Mouse (Mus musculus) limb, embryonic 14.5 days (tissue): Measurements from ENCODE around the gene Gm6268. TPM values are rescaled to one million over a fixed set of nuclear protein-coding genes. Genes with fewer than 3 reads are reported as not detected.

ENCODE experiments used
- ATAC-seq: fragments of 200-750 bp; cut with Nextera tagmentation; 2 replicates; pipeline ENCODE4 v1.8.0; 2017; ENCODE audit warnings: low read depth, moderate number of reproducible peaks, moderate TSS enrichment; ENCODE audit not compliant: low FRiP score
- DNase-seq: peaks from one replicate; pipeline ENCODE4 v3.0.0-alpha.2; 2015; ENCODE audit warnings: low spot score
- H3K27ac ChIP-seq: fragments of 300-500 bp; sonication (generic); replicated peaks from 2 replicates; pipeline ENCODE4 v1.5.1; 2014; ENCODE audit warnings: low read depth, mild to moderate bottlenecking, low read length, moderate library complexity, mixed read lengths
- H3K27me3 ChIP-seq: fragments of 300-500 bp; sonication (generic); 2 replicates; pipeline ENCODE4 v1.6.1; 2014; ENCODE audit warnings: low read length, mixed read lengths; ENCODE audit not compliant: control insufficient read depth, insufficient read depth
- H3K36me3 ChIP-seq: fragments of 300-500 bp; sonication (generic); 2 replicates; pipeline ENCODE4 v1.6.1; 2014; ENCODE audit warnings: mild to moderate bottlenecking, low read length, moderate library complexity, mixed read lengths; ENCODE audit not compliant: control insufficient read depth, insufficient read depth
- H3K4me1 ChIP-seq: fragments of 300-500 bp; sonication (generic); 2 replicates; pipeline ENCODE4 v1.6.1; 2014; ENCODE audit warnings: antibody characterized with exemption, low read length, mixed read lengths; ENCODE audit not compliant: control insufficient read depth, insufficient read depth
- H3K4me2 ChIP-seq: fragments of 300-500 bp; sonication (generic); replicated peaks from 2 replicates; pipeline ENCODE4 v1.6.1; 2014; ENCODE audit warnings: low read depth, mild to moderate bottlenecking, low read length, moderate library complexity; ENCODE audit not compliant: severe bottlenecking
- H3K4me3 ChIP-seq: fragments of 300-500 bp; sonication (generic); replicated peaks from 2 replicates; pipeline ENCODE4 v1.5.1; 2014; ENCODE audit warnings: low read length
- H3K9ac ChIP-seq: fragments of 300-500 bp; sonication (generic); 2 replicates; pipeline ENCODE4 v1.6.1; 2014; ENCODE audit warnings: mild to moderate bottlenecking, low read depth, low read length, moderate library complexity; ENCODE audit not compliant: severe bottlenecking
- H3K9me3 ChIP-seq: fragments of 300-500 bp; sonication (generic); 2 replicates; pipeline ENCODE4 v1.6.1; 2016; ENCODE audit warnings: low read length; ENCODE audit not compliant: control insufficient read depth
- POLR2A ChIP-seq: fragments of 200-500 bp; IDR thresholded peaks from 2 replicates; pipeline ENCODE4 v1.8.0; 2012; ENCODE audit warnings: inconsistent platforms, mild to moderate bottlenecking, moderate library complexity, borderline replicate concordance; ENCODE audit not compliant: insufficient read depth, insufficient read length; ENCODE audit errors: extremely low read depth
- WGBS: fragments of 180-500 bp; shearing (Covaris S2); extraction: QIAGEN DNeasy Blood & Tissue Kit; methylation state at CpG from one replicate; pipeline ENCODE4 v1.1.7; 2014; 5-methylcytosine and 5-hydroxymethylcytosine counted together
- microRNA-seq: library from miRNA; unstranded; fragments of <30 nt; microRNA quantifications from one replicate; pipeline ENCODE4, GENCODE M21; 2016
- polyA plus RNA-seq, 2 experiments: library from polyadenylated mRNA; depleted of rRNA in 1 of 2; stranded (reverse) in 1 of 2; unstranded in 1 of 2; fragments of >200 nt; fragmentation: Nextera tagmentation in 1 of 2; extraction: Ambion mirVana in 1 of 2; gene quantifications; 2 replicates each; pipeline versions ENCODE4 v1.2.1 to v1.2.3; 2012 to 2014

The Gm6268 gene
- polyA plus RNA-seq, 2 experiments: not detected

DNA sequence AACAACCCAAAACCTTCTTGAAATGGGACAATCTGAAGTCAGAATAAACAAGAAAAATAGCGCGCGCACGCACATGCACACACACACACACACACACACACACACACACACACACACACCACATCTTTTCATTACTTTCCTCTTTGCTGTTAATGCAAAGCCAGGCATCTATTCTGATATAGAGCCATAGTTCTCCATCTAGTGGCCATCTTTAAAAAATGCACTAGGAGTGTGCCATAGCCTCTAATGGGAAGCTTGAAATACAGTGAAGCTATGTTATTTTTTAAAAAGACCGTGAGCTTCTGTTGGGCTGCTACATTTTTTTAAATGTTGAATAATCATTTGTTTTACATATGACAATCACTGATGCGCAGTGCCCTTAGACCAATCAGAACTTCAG, 7.8 kb upstream of the Gm6268 start:
- Histone ChIP-seq H3K4me3 (no peak overlapping the region), H3K4me1 (no peaks in the 10 kb centered on the region), H3K9me3 (no peaks in the 10 kb centered on the region), H3K9ac (no peak overlapping the region), H3K4me2 (no peak overlapping the region), H3K27ac (no peak overlapping the region), H3K27me3 (no peaks in the 10 kb centered on the region), H3K36me3 (no peaks in the 10 kb centered on the region)
- no peak for TF ChIP-seq POLR2A
- WGBS: 56% methylated on average over 6 of the region's 6 CpGs
- ATAC-seq (no peak), DNase-seq (peak; percentile 57)

DNA sequence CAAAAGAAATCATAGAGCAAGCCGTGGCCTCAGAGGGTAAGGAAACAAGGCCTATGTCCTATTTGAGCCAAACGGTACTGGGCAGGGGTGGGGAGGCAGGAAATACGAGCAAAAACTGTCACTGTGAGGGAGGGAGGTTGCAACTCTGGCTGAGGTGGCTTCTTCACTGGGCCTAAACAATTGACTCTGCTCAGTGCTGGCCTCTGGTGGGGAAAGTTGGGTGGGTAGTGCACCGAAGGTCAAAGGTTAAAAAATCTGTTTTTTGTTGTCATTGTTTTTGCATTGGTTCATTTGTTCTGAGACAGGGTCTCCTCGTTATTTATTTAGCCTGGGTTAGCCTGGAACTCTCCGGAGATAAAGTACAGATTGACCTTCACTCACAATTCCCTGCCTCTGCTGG, 1.2 kb downstream of the Gm6268 start:
- no peak for DNase-seq

DNA sequence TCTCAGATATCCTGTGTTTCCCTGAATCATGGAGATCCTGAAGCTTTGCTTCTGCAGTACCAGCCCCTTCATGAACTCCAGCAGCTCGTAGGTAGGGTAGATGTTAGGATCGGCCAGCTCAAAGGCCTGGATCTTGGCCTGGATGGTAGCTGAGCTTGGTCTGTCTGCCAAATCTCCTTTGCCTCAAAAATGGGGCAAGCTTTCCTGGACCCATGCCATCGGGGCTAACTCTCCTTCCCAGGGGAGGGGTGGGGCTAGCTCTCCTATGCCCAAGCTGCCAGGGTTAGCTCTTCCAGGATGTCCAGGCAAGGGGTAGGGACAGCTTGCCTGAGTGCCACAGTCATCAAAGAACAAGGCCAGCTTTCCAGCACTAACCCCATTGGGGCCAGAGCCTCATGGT, 18.1 kb downstream of the Gm6268 start:
- Histone ChIP-seq H3K27me3 (no peaks in the 10 kb centered on the region), H3K27ac (no peak overlapping the region), H3K4me1 (no peaks in the 10 kb centered on the region), H3K9me3 (no peaks in the 10 kb centered on the region), H3K9ac (no peak overlapping the region), H3K4me2 (no peak overlapping the region), H3K4me3 (no peak overlapping the region), H3K36me3 (no peaks in the 10 kb centered on the region)
- no peak for ATAC-seq
- no peak for TF ChIP-seq POLR2A
- no peak for DNase-seq
- 81% methylated on average over 3 of the region's 3 CpGs for WGBS

More for the DNA sequence above, 1.2 kb downstream of the Gm6268 start:
- no peaks in the 10 kb centered on the region for H3K4me1 ChIP-seq
- H3K4me3 ChIP-seq: no peak overlapping the region
- no peak overlapping the region for H3K9ac ChIP-seq
- no peak for TF ChIP-seq POLR2A
- H3K36me3 ChIP-seq: no peaks in the 10 kb centered on the region
- H3K27me3 ChIP-seq: no peaks in the 10 kb centered on the region
- 55% methylated on average over 6 of the region's 6 CpGs for WGBS
- no peak for ATAC-seq
- H3K9me3 ChIP-seq: no peaks in the 10 kb centered on the region
- H3K4me2 ChIP-seq: no peak overlapping the region
- no peak overlapping the region for H3K27ac ChIP-seq

DNA sequence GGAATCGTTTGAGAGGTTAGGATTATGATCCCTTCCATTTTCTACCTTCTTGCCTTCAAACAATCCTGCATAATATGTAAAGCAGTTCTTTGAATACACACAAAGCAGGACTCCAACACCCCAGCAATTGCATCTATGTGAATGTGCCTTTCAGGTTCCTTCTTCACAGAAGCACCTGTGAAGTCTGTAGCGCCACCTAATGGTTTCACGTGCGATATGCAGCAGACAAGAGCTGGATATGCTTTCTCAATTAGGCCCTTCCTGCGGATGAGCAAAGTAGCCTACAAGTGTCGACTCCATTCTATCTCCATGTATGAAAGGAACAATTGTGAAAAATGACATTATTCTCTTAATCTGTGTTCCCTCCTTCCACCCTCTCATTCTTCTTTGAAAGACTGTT, 33.9 kb downstream of the Gm6268 start:
- Histone ChIP-seq H3K9me3 (no peaks in the 10 kb centered on the region), H3K4me3 (no peak overlapping the region), H3K9ac (no peak overlapping the region), H3K27me3 (no peaks in the 10 kb centered on the region), H3K36me3 (no peaks in the 10 kb centered on the region), H3K4me2 (no peak overlapping the region), H3K27ac (no peak overlapping the region), H3K4me1 (no peaks in the 10 kb centered on the region)
- 47% methylated on average over 6 of the region's 6 CpGs for WGBS
- no peak for ATAC-seq
- DNase-seq: no peak
- TF ChIP-seq POLR2A: no peak

DNA sequence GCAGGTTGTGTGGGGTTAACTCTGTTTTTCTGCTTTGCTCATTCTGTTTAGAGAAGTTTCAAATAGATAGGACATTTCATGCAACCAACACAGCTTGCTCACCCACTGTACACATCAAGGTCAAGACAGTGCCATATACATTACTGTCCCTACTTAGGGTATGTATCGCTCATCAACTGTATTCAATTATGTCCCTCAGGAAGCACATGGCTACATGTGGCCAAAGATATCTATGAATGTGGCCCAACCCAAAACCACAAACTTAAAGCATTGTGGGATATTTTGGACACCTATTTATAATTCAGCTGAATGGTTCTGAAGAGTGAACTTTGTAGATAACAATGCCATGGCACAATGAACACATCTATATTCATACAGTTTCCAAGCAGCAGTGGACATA, 36.9 kb downstream of the Gm6268 start:
- no peaks in the 10 kb centered on the region for H3K27me3 ChIP-seq
- no peak for TF ChIP-seq POLR2A
- H3K27ac ChIP-seq: no peak overlapping the region
- ATAC-seq (no peak), DNase-seq (no peak)
- no peaks in the 10 kb centered on the region for H3K9me3 ChIP-seq
- 100% methylated on average over 1 of the region's 1 CpGs for whole genome bisulfite sequencing
- no peak overlapping the region for H3K4me2 ChIP-seq
- H3K36me3 ChIP-seq: no peaks in the 10 kb centered on the region
- no peaks in the 10 kb centered on the region for H3K4me1 ChIP-seq
- H3K4me3 ChIP-seq: no peak overlapping the region
- H3K9ac ChIP-seq: no peak overlapping the region

Small RNA genes lying within 50 kb of the gene (microRNA-seq; reads per million reads assigned to microRNA genes)
- gene Gm44485: not detected

Other genes with a start within 250 kb of the Gm6268 start
- gene Zcchc12, start 205.4 kb upstream of the Gm6268 start, polyA plus RNA-seq (2012; rRNA removed): 5.6 and 5.7 TPM in 2 replicates
- gene Zcchc12, start 205.4 kb upstream of the Gm6268 start, polyA plus RNA-seq (2014; fragmentation: Nextera tagmentation; extraction: Ambion mirVana): 7.1 and 7.3 TPM in 2 replicates
- gene Lonrf3, start 72.9 kb upstream of the Gm6268 start, polyA plus RNA-seq (2012; rRNA removed): 0.59 and 0.74 TPM in 2 replicates
- 0.32 and 0.78 TPM in 2 replicates for gene Lonrf3, start 72.9 kb upstream of the Gm6268 start, polyA plus RNA-seq (2014; fragmentation: Nextera tagmentation; extraction: Ambion mirVana)
- 0.04 TPM in 2 replicates for gene Gm14569, start 90.5 kb downstream of the Gm6268 start, polyA plus RNA-seq (2012; rRNA removed)
- not detected in 2 replicates for gene Gm14569, start 90.5 kb downstream of the Gm6268 start, polyA plus RNA-seq (2014; fragmentation: Nextera tagmentation; extraction: Ambion mirVana)
- gene Pgrmc1, start 196.9 kb downstream of the Gm6268 start, polyA plus RNA-seq (2012; rRNA removed): 136 and 167 TPM in 2 replicates
- gene Pgrmc1, start 196.9 kb downstream of the Gm6268 start, polyA plus RNA-seq (2014; fragmentation: Nextera tagmentation; extraction: Ambion mirVana): 296 and 314 TPM in 2 replicates
- 3.3 and 4.1 TPM in 2 replicates for gene Akap17b, start 244.1 kb downstream of the Gm6268 start, polyA plus RNA-seq (2012; rRNA removed)
- 4.4 and 4.5 TPM in 2 replicates for gene Akap17b, start 244.1 kb downstream of the Gm6268 start, polyA plus RNA-seq (2014; fragmentation: Nextera tagmentation; extraction: Ambion mirVana)